Mouse (Mus musculus): ENCODE measurements at regions not wholly inside any gene's neighbourhood (a gene's known extent, or its start where the extent isn't known, plus 50 kb on each side); places are given as distances from the start of the nearest gene placed in this dataset.
A peak's percentile ranks its signal among the peaks of the same experiment; 100 is the strongest.

DNA sequence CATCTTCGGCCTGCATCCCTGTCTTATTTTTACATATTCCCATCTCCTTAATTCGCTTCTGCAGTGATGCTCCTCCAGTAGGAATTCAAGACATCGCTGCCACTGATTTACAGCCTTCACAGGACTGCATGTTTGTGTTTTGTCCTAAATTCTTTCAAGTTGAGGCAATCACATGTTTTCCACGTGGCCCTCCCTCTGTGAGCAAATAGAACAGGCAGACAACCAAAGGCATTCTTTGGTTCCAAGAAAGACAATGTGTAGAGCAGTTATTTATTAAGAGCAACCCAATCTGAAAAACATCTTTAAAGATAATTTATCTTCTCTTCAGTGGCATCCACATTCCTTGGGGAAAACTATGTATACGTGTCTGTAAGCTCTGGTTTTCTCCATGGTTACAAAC, 472.8 kb upstream of the Intu start:
- DNase-seq (ENCODE audit: low read depth, low spot score) = no peak

DNA sequence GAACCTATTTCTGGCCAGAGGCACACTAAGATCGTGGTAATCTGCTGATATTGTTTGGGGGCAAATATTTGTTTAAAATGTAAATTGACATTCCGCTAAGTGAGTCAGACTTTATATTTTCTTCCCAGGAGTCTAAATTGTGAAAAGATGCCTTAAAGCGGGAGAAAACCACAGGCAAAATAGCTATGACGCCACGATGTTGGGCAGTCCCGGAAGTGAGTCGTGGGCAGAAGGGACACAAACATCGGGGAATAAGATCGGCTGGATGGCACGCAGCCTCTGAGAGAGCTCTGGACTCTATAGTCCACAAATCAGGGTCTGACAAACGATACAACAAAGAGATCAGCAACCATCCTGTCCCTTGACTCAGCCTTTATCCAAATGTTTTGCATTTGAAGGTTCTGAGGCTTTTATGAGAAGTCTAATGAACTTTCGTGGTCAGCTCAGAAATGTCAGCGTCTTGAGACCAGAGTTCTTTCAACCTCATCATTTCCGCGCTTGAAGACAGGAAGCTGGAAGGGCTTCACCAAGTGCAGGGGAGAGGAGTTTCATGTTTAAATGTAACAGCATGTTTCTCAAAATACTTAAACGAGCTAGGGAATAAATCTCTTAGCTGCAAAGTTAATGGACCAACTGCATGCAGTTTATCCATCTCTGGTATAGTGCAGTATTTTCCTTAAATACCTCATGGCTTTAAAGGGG, 472.2 kb upstream of the Intu start:
- no peak for DNase-seq (ENCODE audit: low read depth, low spot score)

DNA sequence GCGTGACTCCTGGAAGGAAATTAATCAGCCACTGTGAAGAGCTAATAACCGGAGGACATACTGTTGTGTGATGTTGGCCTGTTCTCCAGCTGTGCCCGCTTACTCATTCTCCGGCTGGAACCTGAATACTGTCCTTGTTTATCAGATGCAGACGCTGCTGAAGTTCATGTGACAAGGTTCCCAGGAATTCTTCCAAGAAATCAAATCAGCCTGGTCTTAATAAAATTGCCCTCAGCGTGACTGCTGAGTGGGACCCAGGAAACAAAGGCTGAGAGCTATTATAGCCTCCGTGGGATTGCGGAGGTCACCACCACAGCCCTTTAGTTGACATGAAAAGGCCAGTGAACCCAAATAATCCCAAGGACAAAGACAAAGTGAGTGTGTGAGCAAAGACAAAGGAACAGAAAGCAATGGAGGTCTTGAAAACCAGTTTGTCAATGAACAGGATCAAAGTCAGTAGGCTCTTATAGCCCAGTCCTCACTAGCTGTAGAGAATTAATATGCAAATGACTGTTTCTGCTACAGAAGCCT, 460.9 kb upstream of the Intu start:
- no peak for DNase-seq (ENCODE audit: low read depth, low spot score)

DNA sequence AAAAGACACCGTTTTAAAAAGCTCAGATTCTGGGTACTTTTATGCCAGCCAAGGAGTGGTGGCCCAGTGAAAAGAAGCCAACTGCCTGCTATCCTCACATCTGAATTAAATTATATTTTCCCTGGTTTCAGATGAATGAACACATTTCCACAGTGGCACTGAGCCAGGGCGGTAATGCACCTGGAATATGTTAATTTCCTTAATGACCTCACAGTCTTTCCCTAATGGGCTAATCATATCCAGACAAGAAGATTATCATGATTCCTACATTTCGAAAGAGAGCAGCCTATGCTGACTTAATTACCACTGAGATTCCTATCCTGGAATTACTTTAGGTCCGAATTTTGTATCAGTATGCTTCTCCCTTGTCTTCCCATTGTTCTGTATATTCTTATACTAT, 454.3 kb upstream of the Intu start:
- DNase-seq (ENCODE audit: low read depth, low spot score) = no peak

DNA sequence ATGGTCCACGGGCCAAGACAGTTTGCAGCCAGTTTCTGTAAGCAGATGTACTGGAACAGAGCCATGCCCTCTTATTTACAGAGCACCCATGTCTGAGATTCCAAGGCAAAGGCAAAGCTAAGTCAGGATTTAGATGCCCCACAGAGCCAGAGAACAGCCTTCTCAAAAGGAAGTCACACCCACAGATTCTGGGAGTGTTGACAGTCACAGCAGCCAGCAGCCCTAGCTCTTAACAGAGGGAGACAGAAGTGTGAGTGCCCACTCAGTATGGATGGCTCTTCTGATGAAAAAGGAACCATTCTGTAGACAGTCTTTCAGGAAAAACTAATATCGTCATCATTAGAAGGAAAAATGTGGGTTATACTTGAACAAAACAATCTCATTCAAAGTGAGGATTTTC, 446.0 kb upstream of the Intu start:
- no peak for DNase-seq (ENCODE audit: low read depth, low spot score)

DNA sequence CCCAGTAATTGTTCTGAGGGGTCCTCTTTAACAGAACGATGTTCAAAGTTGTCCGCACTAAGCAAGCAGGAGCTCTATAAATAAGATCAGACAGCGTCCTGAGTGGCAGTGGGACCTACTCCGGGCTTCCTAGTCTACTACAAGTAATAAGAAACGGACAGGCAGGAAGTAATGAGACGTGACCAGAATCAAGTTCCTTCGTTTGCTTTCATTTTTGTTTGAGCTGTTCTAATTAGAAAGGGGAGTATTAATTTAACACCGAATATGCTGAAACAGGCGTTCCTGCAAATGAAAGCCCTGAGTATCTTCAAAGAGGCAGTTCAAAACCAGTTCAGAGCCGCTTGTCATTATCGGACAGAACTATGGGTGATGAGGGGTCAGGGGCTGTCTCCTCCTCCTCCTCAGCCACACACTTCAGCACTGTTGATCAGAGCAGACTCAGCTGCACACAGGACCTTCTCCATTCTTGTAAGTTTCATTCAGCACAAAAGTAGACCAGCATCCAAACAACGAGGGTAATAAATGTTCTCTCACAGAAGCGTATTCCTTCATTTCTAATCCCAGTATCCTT, 439.2 kb upstream of the Intu start:
- no peak for DNase-seq (ENCODE audit: low read depth, low spot score)

DNA sequence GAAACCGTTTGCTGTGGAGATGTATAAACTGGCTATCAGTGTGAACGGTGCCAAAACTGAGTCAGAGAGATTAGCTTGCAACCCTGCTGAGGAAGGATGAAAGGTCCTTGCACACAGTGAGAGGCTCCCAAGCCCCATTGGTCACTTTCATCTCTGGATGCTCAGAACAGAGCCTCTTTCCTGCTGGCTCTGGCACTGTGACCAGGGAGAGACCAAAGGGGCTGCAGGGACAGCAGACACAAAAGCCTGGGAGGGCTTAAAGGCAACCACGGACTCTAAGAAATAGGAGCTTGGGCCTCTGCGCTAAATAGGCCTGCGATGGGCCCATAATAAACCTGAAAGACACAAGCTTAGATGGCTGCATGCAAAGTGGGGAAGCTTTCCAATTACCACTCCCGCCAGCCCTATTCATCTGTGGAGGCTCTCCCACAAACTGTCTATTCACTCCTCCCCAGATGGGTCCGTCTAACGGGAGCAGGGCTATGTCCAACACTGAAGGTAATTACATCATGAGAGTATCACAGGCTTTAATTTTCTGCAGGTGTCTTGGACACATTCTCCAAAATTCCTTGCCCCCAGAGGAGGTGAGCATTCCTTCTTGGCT, 438.2 kb upstream of the Intu start:
- DNase-seq (ENCODE audit: low read depth, low spot score) = no peak

DNA sequence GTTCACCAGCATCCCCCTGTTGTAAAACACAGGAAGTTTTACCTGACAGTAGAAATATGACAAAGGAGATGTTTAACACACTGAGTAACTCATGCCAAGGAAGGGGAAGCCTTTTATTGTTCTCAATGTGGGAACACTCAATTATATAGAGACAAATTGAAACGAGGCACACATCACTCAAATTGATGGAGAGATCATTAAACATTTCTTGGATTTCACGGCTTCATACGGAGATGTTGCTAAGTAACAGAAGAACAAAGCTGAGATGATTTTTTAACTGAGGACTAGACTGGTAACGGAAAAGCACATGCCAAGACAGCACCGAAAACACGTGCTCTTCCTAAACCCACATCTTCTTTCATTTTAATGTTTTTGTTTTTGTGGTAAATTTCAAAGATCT, 437.0 kb upstream of the Intu start:
- no peak for DNase-seq (ENCODE audit: low read depth, low spot score)

DNA sequence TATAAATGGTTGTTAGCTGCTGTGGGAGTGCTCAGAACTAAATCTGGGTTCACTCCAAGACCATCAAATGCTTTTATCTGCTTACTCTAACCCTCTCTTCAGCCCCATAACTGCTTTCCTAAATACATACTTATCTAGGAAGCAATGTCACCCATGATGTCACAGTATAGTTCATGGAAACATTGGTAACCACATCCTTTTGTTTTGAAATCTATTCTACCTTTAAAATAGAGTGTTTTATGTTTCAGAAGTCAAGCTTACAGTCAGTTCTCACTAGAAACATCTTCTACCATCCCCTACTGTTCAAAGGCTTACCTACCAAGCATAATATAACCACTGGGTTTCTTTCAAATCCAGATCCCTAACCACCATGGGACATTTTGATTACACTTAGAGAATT, 436.4 kb upstream of the Intu start:
- no peak for DNase-seq (ENCODE audit: low read depth, low spot score)

DNA sequence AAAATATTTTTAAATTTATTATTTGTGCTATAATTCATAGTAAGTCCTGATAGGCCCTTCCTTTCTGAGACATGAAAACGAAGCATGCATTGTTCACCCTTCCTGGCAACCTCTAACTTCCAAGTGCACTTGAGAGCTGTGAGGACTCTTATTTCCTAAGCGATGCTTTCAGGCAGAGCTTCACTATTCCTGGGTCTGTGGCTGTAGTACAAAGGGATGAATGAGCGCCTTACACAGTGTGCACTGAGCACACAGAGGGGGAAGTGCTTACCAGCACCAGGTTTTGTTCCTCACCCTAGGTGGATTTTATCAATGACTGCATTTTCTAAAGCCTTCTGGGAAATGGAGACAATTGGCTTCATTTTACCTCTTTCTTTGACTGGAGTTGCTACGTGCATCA, 428.4 kb upstream of the Intu start:
- no peak for DNase-seq (ENCODE audit: low read depth, low spot score)

DNA sequence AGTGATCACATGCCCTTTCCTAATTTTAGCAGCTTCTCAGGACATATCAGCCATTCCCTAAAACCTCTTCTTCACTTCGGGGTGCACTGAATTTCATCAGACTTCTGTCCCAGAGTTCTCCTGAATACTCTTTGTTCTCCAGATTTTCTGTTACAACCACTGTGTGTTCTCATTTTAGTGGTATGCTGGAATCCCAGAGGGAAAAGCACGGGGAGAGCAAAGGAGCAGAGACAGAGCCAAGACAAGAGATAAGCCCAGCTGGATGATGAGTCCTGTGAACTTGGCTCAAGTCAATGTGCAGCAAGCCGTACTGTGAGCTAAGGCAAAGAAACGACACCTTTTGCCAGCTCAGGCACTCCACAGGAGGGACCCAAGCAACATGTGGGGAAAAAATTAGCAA, 416.3 kb upstream of the Intu start:
- DNase-seq (ENCODE audit: low read depth, low spot score) = no peak

DNA sequence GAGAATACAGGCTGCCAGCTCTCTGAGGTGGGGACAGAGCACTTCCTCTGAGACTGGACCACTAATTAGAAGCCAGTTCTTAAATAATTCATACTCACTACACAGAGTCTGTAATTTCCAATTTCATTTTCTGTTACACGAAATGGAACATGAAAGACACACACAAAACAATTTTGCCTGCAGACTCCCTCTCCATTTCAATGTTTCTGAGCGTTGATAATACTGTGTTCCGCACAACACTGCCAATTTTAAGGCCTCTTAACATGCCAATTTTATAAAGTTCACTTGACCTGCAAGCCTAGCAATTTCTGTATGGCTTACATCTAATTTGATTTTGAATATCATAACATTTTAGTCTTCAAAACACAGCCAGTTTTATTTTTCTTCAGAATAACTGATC, 412.5 kb upstream of the Intu start:
- DNase-seq (ENCODE audit: low read depth, low spot score) = no peak

DNA sequence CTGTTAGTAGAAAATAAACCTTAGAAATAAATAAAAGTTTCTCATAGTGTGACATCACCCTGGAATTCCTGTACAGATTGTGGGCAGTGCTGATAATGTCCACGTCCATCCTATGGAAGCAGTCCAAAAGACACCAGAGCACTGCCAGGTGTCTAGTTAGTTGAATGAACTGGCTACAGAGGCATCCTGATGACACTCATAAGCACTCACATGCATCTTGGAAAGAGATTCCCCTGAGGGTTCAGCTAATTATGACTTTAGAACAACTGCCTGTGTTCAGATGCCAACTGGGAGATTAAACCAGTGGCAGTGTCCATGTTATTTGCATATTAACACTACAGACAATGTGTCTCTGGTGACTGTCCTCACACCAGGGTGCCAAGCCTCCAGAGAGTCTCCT, 411.6 kb upstream of the Intu start:
- no peak for DNase-seq (ENCODE audit: low read depth, low spot score)

DNA sequence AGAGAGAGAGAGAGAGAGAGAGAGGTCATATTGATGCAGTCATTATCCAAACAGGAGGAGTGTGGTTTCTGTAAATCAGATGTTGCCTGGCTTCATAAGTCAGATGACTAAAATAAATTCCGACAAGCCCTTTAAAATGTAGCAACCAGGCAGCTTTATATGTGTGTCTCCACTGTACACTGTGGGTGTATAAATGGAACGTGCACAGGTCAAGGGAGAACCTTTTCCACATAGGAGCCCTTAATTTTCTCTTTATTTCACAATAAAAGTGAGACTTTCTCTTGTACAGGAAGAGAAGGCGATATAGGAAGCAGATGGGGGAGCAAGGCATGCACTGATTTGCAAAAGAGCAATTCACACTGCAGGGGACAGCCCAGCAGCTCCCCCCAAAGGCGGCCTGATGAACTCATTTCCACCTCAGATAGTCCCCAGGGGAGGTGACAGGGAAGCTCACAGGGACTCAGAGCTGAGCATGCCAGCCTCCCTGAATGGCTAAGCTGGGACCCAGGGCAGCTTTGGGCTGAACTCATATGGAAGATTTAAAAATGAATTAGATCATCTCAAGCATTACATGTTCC, 410.7 kb upstream of the Intu start:
- peak; percentile 45 for DNase-seq (ENCODE audit: low read depth, low spot score)

DNA sequence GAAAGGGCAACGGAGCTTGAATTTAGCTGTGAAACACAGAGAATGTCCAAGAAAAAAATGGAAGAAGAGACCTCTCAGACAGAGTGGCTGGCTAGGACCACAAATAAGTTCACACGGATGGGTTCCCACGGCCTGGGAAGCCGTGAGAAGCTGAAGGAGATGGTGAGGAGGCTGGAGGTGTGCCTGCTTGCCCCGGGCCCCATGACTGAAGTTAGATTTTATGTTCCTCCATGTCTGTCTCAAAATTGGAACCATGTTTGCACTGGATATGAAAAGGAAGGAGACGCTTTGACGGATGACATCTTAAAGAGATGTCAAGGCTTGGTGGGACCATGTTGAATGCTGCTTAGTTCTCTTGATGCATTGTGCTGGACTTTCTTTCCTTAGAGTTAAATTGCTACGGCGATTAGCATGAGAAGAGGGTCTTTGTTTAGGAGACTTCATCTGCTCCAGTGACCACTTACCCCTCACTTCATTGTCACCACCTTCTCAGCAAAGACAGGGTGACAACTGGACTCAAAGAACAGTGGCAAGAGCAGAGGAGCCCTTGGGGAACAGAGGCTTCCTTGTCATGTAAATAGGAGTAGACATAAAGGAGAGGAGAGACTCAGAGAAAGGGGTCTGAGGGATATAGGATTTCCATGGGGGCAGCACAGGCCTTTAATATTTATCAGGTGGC, 407.4 kb upstream of the Intu start:
- DNase-seq (ENCODE audit: low read depth, low spot score) = no peak

DNA sequence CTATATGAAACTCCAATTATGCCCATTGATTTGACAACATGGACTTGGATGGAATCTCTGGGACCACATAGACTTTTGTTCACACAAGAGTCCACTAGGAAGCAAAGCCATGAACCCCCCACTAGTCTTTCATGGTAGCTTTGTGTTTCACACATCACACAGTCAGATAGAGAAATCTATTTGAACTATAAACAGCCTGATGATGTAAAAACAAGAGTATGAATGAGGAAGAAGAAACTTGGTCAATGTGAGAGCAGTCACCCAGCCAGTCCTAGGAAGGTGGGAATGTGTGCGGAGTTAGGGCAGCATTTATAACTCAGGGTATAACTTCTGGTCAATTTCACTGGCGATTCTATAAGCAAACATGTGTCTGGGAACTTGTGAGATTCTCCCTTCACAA, 404.2 kb upstream of the Intu start:
- no peak for DNase-seq (ENCODE audit: low read depth, low spot score)

DNA sequence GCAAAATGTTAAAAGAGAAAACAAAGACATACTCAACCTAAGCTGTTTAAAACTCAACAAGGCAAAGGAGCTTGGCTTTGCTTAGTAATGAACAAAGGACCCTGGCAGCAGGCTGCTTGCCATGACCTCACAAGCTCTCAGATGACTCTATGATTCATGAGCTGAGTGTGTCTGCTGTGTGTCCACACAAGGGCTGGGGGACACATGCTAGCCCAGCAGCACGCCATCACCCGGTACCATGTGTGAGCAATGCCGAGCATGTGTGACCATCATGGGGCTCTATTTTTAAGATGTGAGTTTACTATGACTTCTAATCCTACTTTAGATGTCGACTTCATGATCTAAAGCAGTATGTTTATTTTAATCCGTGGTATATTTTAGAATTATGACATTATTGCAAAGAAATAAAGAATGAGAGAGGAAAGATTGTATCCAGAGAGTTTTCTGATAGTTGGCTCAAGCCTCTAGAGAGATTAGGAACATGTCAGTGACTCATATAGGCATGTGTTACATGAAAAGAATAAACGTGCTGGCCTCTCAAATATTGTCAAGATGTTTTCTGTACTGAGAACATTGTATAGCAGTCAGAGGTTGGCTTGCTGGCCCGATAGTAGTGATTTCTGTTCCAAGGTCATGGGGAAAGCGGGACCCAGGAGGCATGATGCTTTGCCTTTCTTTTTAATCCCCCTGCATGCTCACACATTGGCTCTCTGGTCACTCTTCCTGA, 400.1 kb upstream of the Intu start:
- no peak for DNase-seq (ENCODE audit: low read depth, low spot score)

DNA sequence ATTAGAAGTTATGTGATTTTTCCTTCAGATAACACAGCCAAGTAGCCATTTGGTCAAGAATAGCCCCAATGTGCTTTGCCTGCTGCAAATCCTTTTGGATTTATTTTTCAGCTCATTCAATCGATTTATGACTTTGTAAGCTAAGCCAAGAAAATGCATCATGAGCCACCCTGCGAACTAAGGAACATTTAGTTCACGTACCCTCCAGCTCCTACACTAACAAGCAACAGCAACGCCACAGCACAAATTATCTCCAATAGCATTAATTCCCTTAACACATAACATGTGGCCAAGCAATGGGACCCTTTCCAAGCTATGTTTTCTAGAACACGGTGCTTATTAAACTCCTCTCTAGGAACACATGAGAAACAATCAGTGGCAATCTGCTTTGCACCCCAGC, 392.4 kb upstream of the Intu start:
- no peak for DNase-seq (ENCODE audit: low read depth, low spot score)

DNA sequence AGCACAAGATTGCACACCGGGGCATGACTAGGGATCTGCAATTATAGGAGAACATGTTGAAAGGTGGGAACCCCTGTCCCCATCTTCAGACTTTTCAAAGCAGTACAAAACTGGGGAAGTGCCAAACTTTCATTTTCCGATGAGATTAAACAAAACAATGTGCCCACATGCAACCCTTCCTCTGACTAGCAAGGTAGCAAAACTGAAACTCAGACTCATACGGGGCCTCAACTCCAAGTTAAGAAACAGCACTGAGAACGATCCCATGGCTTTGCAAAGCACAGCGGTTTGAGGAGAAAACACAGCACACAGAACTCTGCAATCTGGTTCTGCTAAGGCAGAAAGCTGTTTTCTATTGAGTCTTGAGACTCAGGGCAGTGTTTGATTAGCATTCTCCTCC, 388.9 kb upstream of the Intu start:
- DNase-seq (ENCODE audit: low read depth, low spot score) = no peak

DNA sequence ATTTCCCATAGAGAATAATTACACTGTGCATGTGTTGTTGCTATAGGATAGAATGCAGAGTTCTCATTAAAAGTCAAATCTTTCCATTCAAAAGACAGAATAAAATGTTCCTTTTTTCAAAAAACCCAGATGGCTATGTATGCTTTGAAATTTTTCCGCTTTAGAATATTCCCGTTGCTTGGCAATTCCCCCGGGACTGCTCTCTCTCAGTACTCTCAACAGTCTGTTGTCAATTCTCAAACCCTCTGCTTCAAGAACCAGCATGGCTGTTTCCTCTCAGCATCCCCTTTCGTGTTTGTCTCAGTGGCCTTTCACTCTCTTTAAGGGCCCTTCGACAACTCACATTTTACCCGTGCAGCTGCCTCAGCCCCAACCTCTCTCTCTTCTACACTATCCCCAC, 372.5 kb upstream of the Intu start:
- peak; percentile 55 for DNase-seq (ENCODE audit: low read depth, low spot score)

DNA sequence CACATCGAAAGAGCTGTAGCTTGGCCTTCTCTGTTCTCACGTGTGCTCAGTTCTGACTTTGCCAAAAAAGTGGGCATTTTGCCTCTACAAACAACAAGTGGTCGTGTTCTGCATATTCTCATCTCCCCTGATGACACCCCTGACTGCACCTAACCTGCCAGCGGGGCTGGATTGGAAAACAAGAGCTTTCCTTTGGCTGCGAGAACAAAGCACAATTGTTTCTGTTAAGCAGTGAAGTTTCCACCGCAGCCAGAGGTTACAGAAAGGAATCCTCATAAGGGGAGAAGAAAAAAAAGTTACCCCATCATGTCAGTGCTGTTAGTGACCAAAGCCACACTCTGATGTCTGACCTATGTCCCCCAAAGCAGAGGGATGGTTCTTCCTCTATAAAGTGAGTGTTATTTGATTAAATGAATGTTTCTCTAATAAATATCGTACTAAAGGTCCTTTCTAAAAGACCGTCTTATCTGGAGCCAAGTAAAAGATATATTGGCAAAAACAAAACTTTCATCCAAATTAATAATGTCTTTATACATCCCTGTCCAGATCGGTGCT, 371.4 kb upstream of the Intu start:
- DNase-seq (ENCODE audit: low read depth, low spot score) = no peak

Data from brain, embryonic 18.5 days (tissue).